Mouse (Mus musculus) brain, embryonic 14.5 days (tissue): ENCODE data around the gene Ilvbl.

Experiments used
- CTCF ChIP-seq: fragments of 200-500 bp; IDR thresholded peaks from 2 replicates; pipeline ENCODE4 v1.5.1; 2012; ENCODE audit warnings: inconsistent platforms, mild to moderate bottlenecking, moderate library complexity, borderline replicate concordance; ENCODE audit not compliant: insufficient read depth, insufficient read length; ENCODE audit errors: extremely low read depth
- POLR2A ChIP-seq: fragments of 200-500 bp; IDR thresholded peaks from 2 replicates; pipeline ENCODE4 v1.6.1; 2012; ENCODE audit warnings: mild to moderate bottlenecking, inconsistent platforms, borderline replicate concordance; ENCODE audit not compliant: poor library complexity, insufficient read depth, insufficient read length, severe bottlenecking; ENCODE audit errors: extremely low read depth

GRCm38 (mm10) chr10:78583939-78584338 is 9.8 kb downstream of the Ilvbl start:
- no peak for TF ChIP-seq POLR2A
- no peak for TF ChIP-seq CTCF
